Mouse (Mus musculus) heart, embryonic 10.5 days (tissue): ENCODE results near the gene Gm11060. TPM values are rescaled to one million over a fixed set of nuclear protein-coding genes. Genes with fewer than 3 reads are reported as not detected.
A peak's percentile ranks its signal among the peaks of the same experiment; 100 is the strongest.

Experiments
- DNase-seq: peaks from one replicate; pipeline ENCODE4 v3.0.0-alpha.2; 2017; ENCODE audit warnings: low spot score
- H3K27ac ChIP-seq: fragments of 300-500 bp; sonication (generic); 2 replicates; pipeline ENCODE4 v1.5.1; 2016; ENCODE audit warnings: mild to moderate bottlenecking
- H3K27me3 ChIP-seq: fragments of 300-500 bp; sonication (generic); 2 replicates; pipeline ENCODE4 v1.6.1; 2016; ENCODE audit warnings: mild to moderate bottlenecking; ENCODE audit not compliant: poor library complexity, insufficient read depth, severe bottlenecking
- H3K36me3 ChIP-seq: fragments of 300-500 bp; sonication (generic); 2 replicates; pipeline ENCODE4 v1.6.1; 2016; ENCODE audit warnings: mild to moderate bottlenecking, moderate library complexity
- H3K4me1 ChIP-seq: fragments of 300-500 bp; sonication (generic); 2 replicates; pipeline ENCODE4 v1.6.1; 2016; ENCODE audit warnings: mild to moderate bottlenecking
- H3K4me3 ChIP-seq: fragments of 300-500 bp; sonication (generic); 2 replicates; pipeline ENCODE4 v1.5.1; 2016; ENCODE audit warnings: mild to moderate bottlenecking, moderate library complexity
- H3K9me3 ChIP-seq: fragments of 300-500 bp; sonication (generic); 2 replicates; pipeline ENCODE4 v1.6.1; 2016; ENCODE audit warnings: mild to moderate bottlenecking, moderate library complexity
- WGBS: fragments of 180-500 bp; shearing (Covaris S2); methylation state at CpG from one replicate; pipeline ENCODE4 v1.1.7; 2016; 5-methylcytosine and 5-hydroxymethylcytosine counted together
- polyA plus RNA-seq: library from polyadenylated mRNA; unstranded; fragments of >200 nt; fragmentation: Nextera tagmentation; extraction: Ambion mirVana; gene quantifications from 2 replicates; pipeline ENCODE4 v1.2.1, GENCODE M21; 2016

Gm11060 gene
- polyA plus RNA-seq, 1 experiment from 2014 or later = not detected

DNA sequence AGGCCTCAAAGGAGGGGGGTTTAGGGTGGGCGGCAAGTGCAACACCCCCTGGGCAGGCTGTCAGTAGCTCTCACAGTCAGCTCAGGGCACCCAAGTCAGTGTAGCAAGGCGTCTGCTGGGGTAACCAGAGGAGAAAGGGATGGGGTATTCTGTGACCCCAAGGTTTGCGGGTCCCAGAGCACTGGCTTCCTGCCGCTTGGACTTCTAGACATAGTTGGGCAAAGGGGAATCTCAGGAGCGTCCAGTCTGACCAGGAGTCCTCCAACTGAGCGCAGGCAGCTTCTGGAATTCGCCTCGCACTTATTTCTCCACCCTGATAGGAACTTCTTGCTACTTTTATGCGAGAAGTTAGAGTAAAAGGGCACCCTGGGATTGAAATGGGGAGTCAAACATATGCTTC, 32.1 kb downstream of the Gm11060 start:
- peak; percentile 59 for DNase-seq
- Histone ChIP-seq H3K4me1 (peaks cover 31% of the 10 kb centered on the region), H3K9me3 (no peaks in the 10 kb centered on the region), H3K27ac (no peak overlapping the region), H3K4me3 (peak overlapping the region; percentile 5; the same call in 1 of the 2 replicates), H3K36me3 (no peaks in the 10 kb centered on the region), H3K27me3 (peaks cover 97% of the 10 kb centered on the region)
- 3% methylated on average over 9 of the region's 9 CpGs for WGBS

DNA sequence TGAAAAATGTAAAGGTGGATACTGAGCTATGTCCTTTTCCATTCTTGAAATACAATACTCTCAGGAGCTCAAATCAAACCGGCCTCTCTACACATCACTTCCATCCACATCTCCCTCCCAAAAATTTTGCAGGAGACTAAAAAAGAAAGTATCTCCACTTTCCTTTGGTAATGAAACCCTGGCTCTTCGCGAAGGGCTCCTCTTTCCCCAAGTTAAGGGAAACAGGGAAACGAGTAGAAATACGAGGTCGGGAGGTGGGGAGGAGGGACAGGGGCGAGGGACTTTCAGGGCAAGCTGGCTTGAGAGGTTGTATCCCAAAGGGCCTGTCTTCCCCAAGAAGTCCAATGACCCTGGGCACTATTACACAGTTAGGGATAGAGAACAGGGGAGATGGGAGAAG, 32.6 kb downstream of the Gm11060 start:
- no peaks in the 10 kb centered on the region for H3K9me3 ChIP-seq
- 0 out of 2 replicates have a peak overlapping the region, but pooled peaks have one; percentile 55 for H3K4me3 ChIP-seq
- WGBS = 1% methylated on average over 7 of the region's 7 CpGs
- DNase-seq = no peak
- no peak overlapping the region for H3K27ac ChIP-seq
- H3K36me3 ChIP-seq = no peaks in the 10 kb centered on the region
- peaks cover 31% of the 10 kb centered on the region for H3K4me1 ChIP-seq
- peaks cover 97% of the 10 kb centered on the region for H3K27me3 ChIP-seq

DNA sequence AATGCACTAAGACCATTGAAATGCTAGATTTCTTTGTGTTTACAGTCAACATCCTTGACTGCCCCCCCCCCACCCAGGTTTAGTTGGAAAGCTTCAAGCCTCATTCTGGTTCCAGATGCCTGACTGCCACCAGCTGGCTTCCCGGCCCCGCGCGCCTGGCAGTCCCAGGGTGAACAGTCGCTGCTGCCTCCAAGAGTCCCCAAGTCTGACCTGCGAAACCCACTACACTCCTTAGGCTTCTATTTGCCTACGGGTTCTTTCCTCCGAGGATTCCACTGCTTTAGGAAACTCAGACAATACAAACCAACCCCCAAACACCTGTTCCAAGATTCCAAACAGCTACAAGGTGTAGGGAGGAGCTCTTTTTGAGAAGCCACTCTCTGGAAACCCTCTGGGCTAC, 33.4 kb downstream of the Gm11060 start:
- Histone ChIP-seq H3K4me1 (peaks cover 33% of the 10 kb centered on the region), H3K36me3 (no peaks in the 10 kb centered on the region), H3K9me3 (no peaks in the 10 kb centered on the region), H3K27ac (no peak overlapping the region), H3K4me3 (peak overlapping the region; percentile 55), H3K27me3 (peaks cover 97% of the 10 kb centered on the region)
- WGBS = under 1% methylated on average over 8 of the region's 8 CpGs
- no peak for DNase-seq

DNA sequence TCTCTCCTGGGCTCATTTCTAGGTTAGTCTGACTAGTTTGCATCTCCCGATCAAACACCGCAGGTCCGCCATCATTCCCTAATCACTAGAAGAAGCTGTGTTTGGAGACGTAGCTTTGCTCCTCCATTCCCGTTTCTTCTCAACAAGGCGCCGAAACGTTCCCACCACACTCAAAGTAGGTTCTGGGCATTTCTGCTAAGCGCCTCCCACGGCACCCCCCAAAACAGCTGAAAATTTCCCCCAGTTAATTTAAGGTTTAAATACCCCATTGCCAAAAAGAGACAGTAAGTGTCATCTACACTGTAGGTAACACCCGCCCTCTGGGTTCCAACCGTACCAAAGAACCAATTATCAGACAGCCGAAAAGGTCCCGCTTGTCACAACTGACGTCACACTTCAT, 33.8 kb downstream of the Gm11060 start:
- Histone ChIP-seq H3K9me3 (no peaks in the 10 kb centered on the region), H3K27me3 (peaks cover 97% of the 10 kb centered on the region), H3K4me3 (peak overlapping the region; percentile 55), H3K36me3 (no peaks in the 10 kb centered on the region), H3K27ac (no peak overlapping the region), H3K4me1 (peaks cover 37% of the 10 kb centered on the region)
- 3% methylated on average over 15 of the region's 15 CpGs for WGBS
- no peak for DNase-seq

DNA sequence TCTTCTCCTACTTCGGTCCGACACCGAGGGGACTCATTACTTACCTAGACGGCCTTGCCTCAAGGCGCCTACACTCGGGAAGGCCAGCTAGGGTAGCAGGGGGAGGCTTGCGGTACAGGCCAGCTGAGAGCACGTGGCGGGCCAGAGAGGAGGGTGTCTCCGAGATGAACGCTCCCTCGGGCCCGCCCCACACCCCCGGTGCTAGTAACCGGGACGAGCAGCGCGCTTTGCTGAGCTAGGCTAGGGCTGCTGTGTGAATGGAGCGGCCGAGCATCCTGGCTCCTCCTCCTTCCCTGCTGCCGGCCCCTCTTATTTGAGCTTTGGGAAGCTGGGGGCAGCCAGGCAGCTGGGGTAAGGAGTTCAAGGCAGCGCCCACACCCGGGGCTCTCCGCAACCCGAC, 34.5 kb downstream of the Gm11060 start, which contains the start of gene Wt1:
Gene Wt1, plus strand, starts transcription at position 251 of the 400 bp plus-strand sequence.
- H3K27ac ChIP-seq = peak within 1 kb of the TSS; percentile 71
- H3K4me1 ChIP-seq = peaks cover 40% of the 10 kb centered on the region
- peak within 1 kb of the TSS; percentile 55 for H3K4me3 ChIP-seq
- H3K36me3 ChIP-seq = no peaks in the 10 kb centered on the region
- H3K27me3 ChIP-seq = peaks cover 97% of the 10 kb centered on the region
- no peaks in the 10 kb centered on the region for H3K9me3 ChIP-seq
- no peak for DNase-seq
- WGBS = under 1% methylated on average over 25 of the region's 25 CpGs

DNA sequence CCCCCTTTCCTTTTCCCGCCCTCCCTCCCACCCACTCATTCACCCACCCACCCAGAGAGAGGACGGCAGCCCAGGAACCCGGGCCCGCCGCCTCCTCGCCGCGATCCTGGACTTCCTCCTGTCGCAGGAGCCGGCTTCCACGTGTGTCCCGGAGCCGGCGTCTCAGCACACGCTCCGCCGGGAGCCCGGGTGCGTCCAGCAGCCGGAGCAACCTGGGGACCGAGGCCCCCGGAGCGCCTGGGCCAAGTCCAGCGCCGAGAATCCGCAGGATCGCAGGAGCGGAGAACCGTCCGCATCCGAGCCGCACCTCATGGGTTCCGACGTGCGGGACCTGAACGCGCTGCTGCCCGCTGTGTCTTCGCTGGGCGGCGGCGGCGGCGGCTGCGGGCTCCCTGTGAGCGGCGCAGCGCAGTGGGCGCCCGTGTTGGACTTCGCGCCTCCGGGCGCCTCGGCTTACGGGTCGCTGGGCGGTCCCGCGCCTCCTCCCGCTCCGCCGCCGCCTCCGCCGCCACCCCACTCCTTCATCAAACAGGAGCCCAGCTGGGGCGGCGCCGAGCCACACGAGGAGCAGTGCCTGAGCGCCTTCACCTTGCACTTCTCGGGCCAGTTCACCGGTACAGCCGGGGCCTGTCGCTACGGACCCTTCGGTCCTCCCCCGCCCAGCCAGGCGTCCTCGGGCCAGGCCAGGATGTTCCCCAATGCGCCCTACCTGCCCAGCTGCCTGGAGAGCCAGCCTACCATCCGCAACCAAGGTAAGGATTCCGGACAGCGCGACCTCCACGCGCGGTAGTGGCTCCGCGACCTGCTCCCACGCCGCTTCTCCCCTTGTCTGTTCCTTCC, 35.1 kb downstream of the Gm11060 start:
- no peak for DNase-seq
- peaks cover 40% of the 10 kb centered on the region for H3K4me1 ChIP-seq
- no peaks in the 10 kb centered on the region for H3K36me3 ChIP-seq
- peaks cover 97% of the 10 kb centered on the region for H3K27me3 ChIP-seq
- peak overlapping the region; percentile 71 for H3K27ac ChIP-seq
- H3K9me3 ChIP-seq = no peaks in the 10 kb centered on the region
- H3K4me3 ChIP-seq = peak overlapping the region; percentile 55
- under 1% methylated on average over 92 of the region's 92 CpGs for WGBS

DNA sequence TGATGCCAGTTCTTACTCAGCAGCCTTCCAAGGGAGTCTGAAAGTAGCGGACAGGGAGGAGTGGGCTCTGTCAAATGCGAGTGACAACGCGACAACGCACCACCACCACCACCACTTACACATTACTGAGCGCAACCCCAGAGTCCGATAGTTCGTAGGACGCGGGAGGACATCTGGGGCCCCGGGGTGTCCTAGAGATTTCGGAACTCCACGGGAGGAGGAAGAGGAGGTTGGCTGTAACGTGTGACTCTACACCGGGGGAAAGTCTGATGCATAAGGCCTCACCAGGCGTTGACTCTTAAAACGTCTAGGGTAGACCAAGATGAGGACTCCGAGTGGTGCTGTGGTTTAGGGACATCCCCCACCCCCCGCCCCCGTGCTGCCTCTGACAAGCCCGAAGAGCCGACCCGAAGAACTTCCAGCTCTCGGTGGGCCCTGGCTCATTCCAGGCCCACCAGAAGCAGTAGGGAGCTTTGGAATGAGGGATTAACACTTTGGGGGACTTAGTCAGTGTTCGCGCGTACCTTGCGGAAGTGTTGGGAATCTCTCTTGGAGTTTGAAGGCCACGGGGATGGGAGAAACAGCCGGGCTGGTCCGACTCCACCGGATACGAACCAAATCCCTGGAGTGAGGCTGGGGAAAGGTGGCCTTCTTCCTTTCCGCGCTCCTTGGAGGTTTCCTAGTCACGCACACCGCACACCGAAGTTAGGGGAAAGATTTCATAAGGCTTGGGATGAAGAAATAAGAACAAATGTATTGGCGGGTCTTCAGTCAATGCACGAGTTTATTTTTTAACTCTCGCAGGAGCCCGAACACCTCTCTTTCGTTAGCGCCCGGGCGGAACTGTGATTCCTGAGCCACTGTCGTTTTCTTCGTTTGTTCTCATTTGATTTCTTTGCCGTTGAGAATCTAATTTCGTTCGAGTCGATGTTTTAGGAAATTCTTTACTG, 36.0 kb downstream of the Gm11060 start:
- Histone ChIP-seq H3K4me1 (peaks cover 39% of the 10 kb centered on the region), H3K36me3 (no peaks in the 10 kb centered on the region), H3K9me3 (no peaks in the 10 kb centered on the region), H3K27me3 (peaks cover 99% of the 10 kb centered on the region), H3K27ac (peak overlapping the region; percentile 71), H3K4me3 (peak overlapping the region; percentile 55)
- no peak for DNase-seq
- 1% methylated on average over 52 of the region's 52 CpGs for WGBS

DNA sequence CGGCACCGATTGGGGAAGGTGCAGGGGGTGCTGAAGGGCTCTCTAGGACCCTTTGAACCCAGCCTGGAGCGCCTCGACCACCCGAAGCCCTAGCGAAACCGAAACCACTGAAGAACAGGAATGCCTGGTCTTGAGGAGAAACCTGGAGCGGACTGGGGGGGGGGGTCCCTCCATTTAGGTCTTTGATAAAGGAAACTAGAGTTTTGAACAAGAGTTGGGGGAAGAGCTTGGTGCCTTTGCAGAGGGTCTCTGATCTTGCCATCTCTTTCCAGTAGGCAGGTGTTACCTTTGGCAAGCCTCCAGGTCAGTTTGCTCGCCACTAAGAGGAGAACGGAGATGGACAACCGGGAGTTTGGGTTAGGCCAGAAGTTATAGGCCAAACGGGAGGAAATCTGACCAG, 36.7 kb downstream of the Gm11060 start:
- peaks cover 37% of the 10 kb centered on the region for H3K4me1 ChIP-seq
- no peak overlapping the region for H3K27ac ChIP-seq
- H3K36me3 ChIP-seq = no peaks in the 10 kb centered on the region

DNA sequence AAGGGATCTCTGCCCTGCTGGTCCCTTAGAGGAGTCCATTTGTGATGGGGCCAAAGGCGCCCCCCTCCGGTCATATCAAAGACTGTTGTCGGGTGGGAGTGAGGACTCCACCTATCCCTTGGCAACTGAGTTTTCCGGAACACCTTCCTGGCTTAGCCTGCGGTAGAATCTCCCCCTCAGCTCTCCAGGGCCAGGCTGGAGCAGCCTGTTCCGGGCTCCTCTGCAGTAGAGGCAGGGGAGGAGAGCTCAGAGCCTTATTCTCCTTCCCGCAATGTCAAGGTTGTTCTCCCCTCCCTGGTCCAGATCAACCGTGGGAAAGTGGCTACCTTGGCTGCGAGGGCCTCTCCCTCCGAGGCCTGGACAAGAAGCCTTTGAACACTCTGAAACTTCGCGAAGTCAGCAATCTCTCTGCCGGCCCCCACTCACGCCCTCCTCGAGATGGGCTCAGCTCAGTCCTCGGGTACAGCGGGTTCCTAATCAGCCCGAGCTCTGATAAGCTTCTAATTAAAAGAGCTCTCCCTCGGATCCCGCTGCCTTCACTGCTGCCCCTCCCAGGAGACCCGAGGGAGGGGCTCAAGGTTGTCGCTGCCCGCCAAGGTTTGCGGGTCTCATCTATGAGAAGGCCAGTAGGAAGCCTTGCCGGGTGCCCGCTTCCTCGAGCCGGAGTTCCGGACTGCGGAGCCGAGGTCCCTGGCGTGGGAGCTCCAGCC, 38.7 kb downstream of the Gm11060 start:
- Histone ChIP-seq H3K27ac (peak overlapping the region; percentile 31; the same call in 1 of the 2 replicates), H3K4me3 (peak overlapping the region; percentile 45), H3K4me1 (peaks cover 44% of the 10 kb centered on the region), H3K27me3 (peaks cover 99% of the 10 kb centered on the region), H3K9me3 (no peaks in the 10 kb centered on the region), H3K36me3 (no peaks in the 10 kb centered on the region)
- DNase-seq = no peak
- WGBS = under 1% methylated on average over 32 of the region's 32 CpGs

More for the DNA sequence above, 36.7 kb downstream of the Gm11060 start:
- Histone ChIP-seq H3K27me3 (peaks cover 99% of the 10 kb centered on the region), H3K4me3 (peak overlapping the region; percentile 55), H3K9me3 (no peaks in the 10 kb centered on the region)
- no peak for DNase-seq
- whole genome bisulfite sequencing = 3% methylated on average over 12 of the region's 12 CpGs

DNA sequence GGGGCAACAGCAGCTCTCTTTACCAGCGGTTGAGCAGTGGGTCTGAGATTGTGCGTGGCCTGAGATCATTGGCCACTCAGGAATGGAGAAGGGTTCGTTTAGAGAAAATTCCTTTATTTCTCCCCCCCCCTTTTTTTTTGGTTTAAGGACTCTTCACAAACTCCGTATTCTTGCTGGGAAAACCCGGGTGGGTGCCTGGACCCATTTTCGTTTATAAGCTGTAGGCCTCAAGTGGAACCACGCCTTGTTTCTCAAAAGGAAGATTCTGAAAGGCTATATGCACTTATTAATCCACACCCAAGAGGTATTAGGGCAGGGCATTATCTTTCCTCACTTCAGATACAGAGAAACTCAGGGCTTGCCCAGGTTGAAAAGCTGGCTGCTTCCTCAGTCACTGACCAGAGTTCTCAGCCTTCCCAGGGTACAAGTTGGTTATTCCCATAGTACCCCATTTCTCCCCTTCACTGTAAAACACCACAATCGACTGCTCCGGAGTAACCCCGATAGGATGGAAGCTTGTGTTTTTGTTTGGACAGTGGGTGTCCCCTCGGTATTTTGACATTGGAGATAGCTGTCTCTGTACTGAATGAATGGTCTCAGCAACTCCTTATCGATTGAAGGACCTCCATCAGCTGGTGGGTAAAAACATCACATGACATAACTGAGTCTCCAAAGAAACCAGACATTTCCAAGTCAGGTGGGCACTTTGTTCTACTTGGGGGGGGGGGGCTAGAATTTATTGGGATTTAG, 39.4 kb downstream of the Gm11060 start:
- no peaks in the 10 kb centered on the region for H3K36me3 ChIP-seq
- H3K27me3 ChIP-seq = peaks cover 99% of the 10 kb centered on the region
- H3K4me3 ChIP-seq = peak overlapping the region; percentile 45
- 0 out of 2 replicates have a peak overlapping the region, but pooled peaks have one; percentile 6 for H3K27ac ChIP-seq
- DNase-seq = no peak
- 4% methylated on average over 12 of the region's 12 CpGs for WGBS
- H3K4me1 ChIP-seq = peaks cover 43% of the 10 kb centered on the region
- no peaks in the 10 kb centered on the region for H3K9me3 ChIP-seq

DNA sequence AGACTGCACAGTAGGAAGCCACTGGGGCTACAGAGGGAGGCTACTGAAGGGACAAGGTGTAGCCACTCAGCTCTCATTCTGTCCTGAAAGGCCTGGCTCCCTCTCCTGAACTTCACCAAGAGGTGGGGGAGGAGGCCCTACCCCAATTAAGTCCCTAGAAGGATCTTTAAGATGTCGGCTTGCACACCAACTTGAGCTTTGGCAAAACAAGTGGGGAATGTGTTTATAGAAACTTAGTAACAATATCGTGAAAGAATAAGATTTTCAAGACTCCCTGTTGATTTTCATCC, 39.9 kb downstream of the Gm11060 start:
- no peak for DNase-seq
- 9% methylated on average over 2 of the region's 2 CpGs for WGBS
- Histone ChIP-seq H3K27ac (0 out of 2 replicates have a peak overlapping the region, but pooled peaks have one; percentile 59), H3K4me1 (peaks cover 37% of the 10 kb centered on the region), H3K36me3 (no peaks in the 10 kb centered on the region), H3K9me3 (no peaks in the 10 kb centered on the region), H3K27me3 (peaks cover 99% of the 10 kb centered on the region), H3K4me3 (no peak overlapping the region)

DNA sequence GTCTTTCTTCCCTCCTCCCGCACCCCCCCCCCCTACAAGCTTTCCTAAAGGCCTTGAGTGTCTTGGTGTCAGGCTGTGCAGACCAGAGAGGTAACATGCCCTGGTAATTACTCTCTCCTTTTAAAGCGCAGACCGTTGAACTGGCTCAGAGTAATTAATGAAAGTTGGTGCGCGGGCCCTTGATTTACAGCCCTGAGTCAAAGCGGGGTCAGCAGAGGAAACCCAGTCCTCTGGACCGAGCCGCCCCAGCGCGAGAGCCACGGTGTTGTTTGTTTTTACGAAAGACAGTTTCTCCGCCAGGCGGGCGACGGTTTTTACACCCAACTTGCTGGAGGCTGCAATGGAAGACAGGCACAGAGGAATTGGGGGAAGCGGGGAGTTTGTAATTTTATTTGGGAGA, 40.5 kb downstream of the Gm11060 start:
- Histone ChIP-seq H3K9me3 (no peaks in the 10 kb centered on the region), H3K36me3 (no peaks in the 10 kb centered on the region), H3K27ac (peak overlapping the region; percentile 59; the same call in 1 of the 2 replicates), H3K4me1 (peaks cover 32% of the 10 kb centered on the region), H3K4me3 (peak overlapping the region; percentile 45), H3K27me3 (peaks cover 99% of the 10 kb centered on the region)
- no peak for DNase-seq
- 2% methylated on average over 17 of the region's 17 CpGs for WGBS
